Mouse (Mus musculus) heart, adult 2 months (tissue): ENCODE data around the gene Trpc4. TPM values are rescaled to one million over a fixed set of nuclear protein-coding genes. Genes with fewer than 3 reads are reported as not detected.

ENCODE experiments used
- DNase-seq, 2 experiments: peaks; one replicate each; pipeline ENCODE4 v3.0.0; 2021
- H3K27ac ChIP-seq: fragments of 200-600 bp; 2 replicates; pipeline ENCODE4 v1.8.1; 2022
- H3K27me3 ChIP-seq: fragments of 200-500 bp; 2 replicates; pipeline ENCODE4 v1.6.1; 2012; ENCODE audit warnings: mild to moderate bottlenecking, low read length, inconsistent platforms, mixed read lengths; ENCODE audit not compliant: control insufficient read depth, insufficient read depth
- H3K36me3 ChIP-seq: fragments of 200-500 bp; 2 replicates; pipeline ENCODE4 v1.6.1; 2012; ENCODE audit warnings: low read length, inconsistent platforms; ENCODE audit not compliant: control insufficient read depth, insufficient read depth
- H3K4me1 ChIP-seq: fragments of 200-500 bp; 2 replicates; pipeline ENCODE4 v1.6.1; 2011; ENCODE audit warnings: low read length; ENCODE audit not compliant: control insufficient read depth, insufficient read depth
- H3K4me3 ChIP-seq: fragments of 200-600 bp; 2 replicates; pipeline ENCODE4 v1.8.1; 2022
- H3K79me2 ChIP-seq: fragments of 200-500 bp; replicated peaks from 2 replicates; pipeline ENCODE4 v1.6.1; 2012; ENCODE audit warnings: mild to moderate bottlenecking, inconsistent platforms, low read length, moderate library complexity, mixed read lengths; ENCODE audit not compliant: control insufficient read depth, insufficient read depth
- H3K9ac ChIP-seq: fragments of 200-500 bp; 2 replicates; pipeline ENCODE4 v1.6.1; 2012; ENCODE audit warnings: low read depth, mild to moderate bottlenecking, control low read depth, inconsistent platforms, low read length, mixed read lengths
- CTCF ChIP-seq: fragments of 200-600 bp; IDR thresholded peaks from 2 replicates; pipeline ENCODE4 v1.8.1; 2022; ENCODE audit warnings: antibody characterized with exemption, mild to moderate bottlenecking, moderate library complexity
- EP300 ChIP-seq: fragments of 200-500 bp; IDR thresholded peaks from 2 replicates; pipeline ENCODE4 v1.6.1; 2011; ENCODE audit warnings: low read depth, low read length, control low read depth; ENCODE audit not compliant: insufficient read depth
- POLR2A ChIP-seq: fragments of 200-500 bp; IDR thresholded peaks from 2 replicates; pipeline ENCODE4 v1.6.1; 2011; ENCODE audit warnings: mild to moderate bottlenecking, low read depth, low read length, control low read depth; ENCODE audit not compliant: insufficient read depth
- WGBS: fragments of 180-500 bp; shearing (Covaris S2); methylation state at CpG from one replicate; pipeline ENCODE4 v1.1.7; 2018; 5-methylcytosine and 5-hydroxymethylcytosine counted together
- intact Hi-C: fragments of 180-260 bp; cut with DNase I; formaldehyde crosslinking; loops from one replicate; pipeline ENCODE4 v1.15.1; 2025
- long read RNA-seq: library from polyadenylated mRNA; stranded (forward); transcript quantifications from one replicate; pipeline ENCODE4 v2.0.0, GENCODE M21; 2021
- polyA plus RNA-seq: library from polyadenylated mRNA; depleted of rRNA; stranded (reverse); fragments of >200 nt; gene quantifications from 2 replicates; pipeline ENCODE4 v1.2.3, GENCODE M21; 2012; rRNA removed
- total RNA-seq, 2 experiments: library from RNA; stranded (reverse); gene quantifications; 2 replicates each; pipeline ENCODE4 v1.2.3; 2021

The Trpc4 gene
- total RNA-seq (under 1 TPM; 0.16 to 0.20 TPM), polyA plus RNA-seq (0.06 and 0.09 TPM in 2 replicates)
- long read RNA-seq = 0 reads

GRCm38 (mm10) chr3:54155639-54156315 is at the start of gene Trpc4:
Gene Trpc4 (plus strand): TSS chr3:54156035.
- Histone ChIP-seq H3K27me3 (no peaks in the 10 kb centered on the region), H3K4me3 (no peak within 1 kb of the TSS), H3K27ac (no peak within 1 kb of the TSS), H3K36me3 (no peaks in the 10 kb centered on the region), H3K4me1 (no peaks in the 10 kb centered on the region), H3K9ac (no peak within 1 kb of the TSS), H3K79me2 (no peaks in the 10 kb centered on the region)
- no peak for DNase-seq
- no peak for TF ChIP-seq EP300
- TF ChIP-seq CTCF = no peak
- no peak for TF ChIP-seq POLR2A
- under 1% methylated on average over 35 of the region's 36 CpGs for WGBS
- intact Hi-C loops = loop anchor here (10.0 kb wide), 1 partner anchor 159 kb away; no protein-coding TSS in a partner anchor

DNA sequence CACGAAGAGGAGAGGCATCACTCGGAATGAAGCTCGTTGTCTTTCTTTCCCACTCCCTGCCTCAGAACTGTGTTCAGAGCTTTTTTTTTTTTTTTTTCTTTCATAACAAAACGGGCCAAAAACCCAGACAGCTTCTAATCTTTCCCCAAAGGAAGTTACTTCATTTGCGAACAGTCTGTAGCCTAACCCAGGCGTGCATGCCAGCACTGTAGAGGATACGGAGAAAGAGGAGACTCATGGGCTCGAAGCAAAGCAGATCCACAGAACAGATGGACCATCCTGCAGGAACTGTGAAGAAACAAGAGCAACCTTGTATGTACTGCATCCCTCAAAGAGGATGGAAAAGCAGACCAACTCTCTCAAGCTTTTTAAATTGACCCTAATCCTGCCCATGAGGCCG is 44.3 kb upstream of the Trpc4 start:
- Histone ChIP-seq H3K27ac (no peak overlapping the region), H3K4me1 (no peaks in the 10 kb centered on the region), H3K9ac (no peak overlapping the region), H3K36me3 (no peaks in the 10 kb centered on the region), H3K79me2 (no peaks in the 10 kb centered on the region), H3K4me3 (no peak overlapping the region), H3K27me3 (no peaks in the 10 kb centered on the region)
- intact Hi-C loops = no loop called here
- no peak for TF ChIP-seq EP300
- no peak for TF ChIP-seq CTCF
- no peak for TF ChIP-seq POLR2A
- WGBS = 42% methylated on average over 9 of the region's 9 CpGs
- no peak for DNase-seq

- H3K79me2 ChIP-seq = no peaks in the 10 kb centered on the region
- WGBS = 67% methylated on average over 5 of the region's 5 CpGs
- no peak for DNase-seq
- H3K36me3 ChIP-seq = no peaks in the 10 kb centered on the region
- H3K4me1 ChIP-seq = no peaks in the 10 kb centered on the region
- TF ChIP-seq POLR2A = no peak
- no peak for TF ChIP-seq EP300
- no peak for TF ChIP-seq CTCF
- intact Hi-C loops = no loop called here
- no peak overlapping the region for H3K9ac ChIP-seq
- H3K27me3 ChIP-seq = no peaks in the 10 kb centered on the region
- no peak overlapping the region for H3K27ac ChIP-seq
- H3K4me3 ChIP-seq = no peak overlapping the region
Observed at GRCm38 (mm10) chr3:54135376-54135775, 20.5 kb upstream of the Trpc4 start.

GRCm38 (mm10) chr3:54141376-54141775 is 14.5 kb upstream of the Trpc4 start:
- no peak overlapping the region for H3K9ac ChIP-seq

DNA sequence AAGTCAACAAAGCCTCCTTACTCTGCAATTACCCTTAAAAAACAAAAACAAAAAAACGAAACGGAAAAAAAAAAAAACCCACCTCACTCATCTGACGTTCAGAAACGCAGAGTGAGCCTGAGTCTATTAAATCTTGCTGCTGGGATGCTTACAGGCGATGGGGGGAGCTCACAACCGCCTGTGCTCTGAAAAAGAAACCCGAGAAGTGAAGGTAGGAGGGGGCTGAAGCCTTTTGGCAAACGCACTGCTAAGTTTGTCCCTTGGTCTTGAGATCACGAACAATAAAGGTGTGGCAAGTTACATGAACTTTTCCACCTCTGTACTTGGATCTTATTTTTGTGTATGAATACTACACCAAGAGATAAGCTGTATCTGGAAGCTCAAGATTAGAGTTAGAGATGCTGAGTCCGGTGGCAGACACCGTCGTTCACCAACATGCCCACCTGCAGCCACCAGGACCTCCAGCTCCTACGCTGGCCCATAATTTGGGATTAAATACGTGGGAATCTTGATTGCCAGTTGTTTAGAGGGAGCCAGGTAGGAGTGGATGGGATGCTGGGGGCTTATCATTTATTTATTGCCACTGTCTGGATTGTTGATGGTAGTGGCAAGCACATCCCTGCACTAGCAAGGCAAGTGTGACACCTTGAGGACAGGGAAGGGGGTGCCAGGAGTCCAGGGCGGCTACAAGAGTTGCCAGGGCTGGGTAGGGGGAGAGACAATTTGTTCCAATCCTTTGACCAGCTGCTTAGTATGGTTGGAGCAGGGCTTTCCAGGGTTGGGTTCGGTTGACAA is 794 bp upstream of the Trpc4 start:
- Histone ChIP-seq H3K27ac (no peak overlapping the region), H3K79me2 (no peaks in the 10 kb centered on the region), H3K4me1 (no peaks in the 10 kb centered on the region), H3K36me3 (no peaks in the 10 kb centered on the region), H3K4me3 (no peak overlapping the region), H3K9ac (no peak overlapping the region), H3K27me3 (no peaks in the 10 kb centered on the region)
- no peak for DNase-seq
- 7% methylated on average over 16 of the region's 16 CpGs for WGBS
- intact Hi-C loops = loop anchor here (10.0 kb wide), 1 partner anchor 160 kb away; no protein-coding TSS in a partner anchor
- TF ChIP-seq CTCF (peak; percentile 36), EP300 (no peak), POLR2A (no peak)

More at GRCm38 (mm10) chr3:54141376-54141775, 14.5 kb upstream of the Trpc4 start:
- Histone ChIP-seq H3K27me3 (no peaks in the 10 kb centered on the region), H3K79me2 (no peaks in the 10 kb centered on the region), H3K4me1 (no peaks in the 10 kb centered on the region), H3K27ac (no peak overlapping the region), H3K4me3 (no peak overlapping the region), H3K36me3 (no peaks in the 10 kb centered on the region)
- intact Hi-C loops = no loop called here
- TF ChIP-seq CTCF (no peak), EP300 (no peak), POLR2A (no peak)
- no peak for DNase-seq
- WGBS = 89% methylated on average over 2 of the region's 2 CpGs
